Mouse (Mus musculus) forebrain, embryonic 11.5 days (tissue): ENCODE measurements around the gene Map7d2. TPM values are rescaled to one million over a fixed set of nuclear protein-coding genes. Genes with fewer than 3 reads are reported as not detected.

Source experiments
- ATAC-seq: fragments of 200-750 bp; cut with Nextera tagmentation; replicated peaks from 2 replicates; pipeline ENCODE4 v1.8.0; 2017; ENCODE audit warnings: moderate TSS enrichment; ENCODE audit not compliant: low FRiP score
- DNase-seq: peaks from one replicate; pipeline ENCODE4 v3.0.0-alpha.2; 2017; ENCODE audit warnings: low spot score
- H3K27ac ChIP-seq: fragments of 300-500 bp; sonication (generic); 2 replicates; pipeline ENCODE4 v1.5.1; 2014; ENCODE audit warnings: low read depth, low read length
- H3K27me3 ChIP-seq: fragments of 300-500 bp; sonication (generic); 2 replicates; pipeline ENCODE4 v1.6.1; 2014; ENCODE audit warnings: mild to moderate bottlenecking, low read length, mixed read lengths; ENCODE audit not compliant: control insufficient read depth, insufficient read depth
- H3K36me3 ChIP-seq: fragments of 300-500 bp; sonication (generic); 2 replicates; pipeline ENCODE4 v1.6.1; 2014; ENCODE audit warnings: mild to moderate bottlenecking, low read length, moderate library complexity, mixed read lengths; ENCODE audit not compliant: control insufficient read depth, insufficient read depth
- H3K4me1 ChIP-seq: fragments of 300-500 bp; sonication (generic); replicated peaks from 2 replicates; pipeline ENCODE4 v1.6.1; 2014; ENCODE audit warnings: low read length, mixed read lengths; ENCODE audit not compliant: control insufficient read depth, insufficient read depth
- H3K4me2 ChIP-seq: fragments of 300-500 bp; sonication (generic); 2 replicates; pipeline ENCODE4 v1.6.1; 2014; ENCODE audit warnings: low read depth, mild to moderate bottlenecking, low read length, moderate library complexity, mixed read lengths; ENCODE audit not compliant: severe bottlenecking
- H3K4me3 ChIP-seq: fragments of 300-500 bp; sonication (generic); 2 replicates; pipeline ENCODE4 v1.5.1; 2014; ENCODE audit warnings: low read depth, low read length
- H3K9ac ChIP-seq: fragments of 300-500 bp; sonication (generic); 2 replicates; pipeline ENCODE4 v1.6.1; 2014; ENCODE audit warnings: low read length
- H3K9me3 ChIP-seq: fragments of 300-500 bp; sonication (generic); 2 replicates; pipeline ENCODE4 v1.6.1; 2016; ENCODE audit warnings: low read length, mixed read lengths; ENCODE audit not compliant: control insufficient read depth
- WGBS: fragments of 180-500 bp; shearing (Covaris S2); extraction: QIAGEN DNeasy Blood & Tissue Kit; methylation state at CpG from one replicate; pipeline ENCODE4 v1.1.7; 2014; 5-methylcytosine and 5-hydroxymethylcytosine counted together
- polyA plus RNA-seq: library from polyadenylated mRNA; unstranded; fragments of >200 nt; fragmentation: Nextera tagmentation; extraction: Ambion mirVana; gene quantifications from 2 replicates; pipeline ENCODE4 v1.2.1, GENCODE M21; 2014

The Map7d2 gene
- polyA plus RNA-seq, result 10.8 and 17.6 TPM in 2 replicates

- H3K4me1 ChIP-seq, result no peaks in the 10 kb centered on the region
- no peaks in the 10 kb centered on the region for H3K27me3 ChIP-seq
- H3K36me3 ChIP-seq, result no peaks in the 10 kb centered on the region
- peak within 1 kb of the TSS; percentile 53 for H3K4me3 ChIP-seq
- H3K27ac ChIP-seq, result no peak within 1 kb of the TSS
- peak within 1 kb of the TSS; percentile 50 for H3K9ac ChIP-seq
- peak; percentile 72 for DNase-seq
- no peaks in the 10 kb centered on the region for H3K9me3 ChIP-seq
- ATAC-seq, result peak; percentile 92
- WGBS, result 31% methylated on average over 51 of the region's 83 CpGs
- peak within 1 kb of the TSS; percentile 73 for H3K4me2 ChIP-seq
Observed at GRCm38 (mm10) chrX:159414130-159414828, at the start of gene Map7d2. Gene Map7d2 (plus strand): TSS chrX:159414572.

DNA sequence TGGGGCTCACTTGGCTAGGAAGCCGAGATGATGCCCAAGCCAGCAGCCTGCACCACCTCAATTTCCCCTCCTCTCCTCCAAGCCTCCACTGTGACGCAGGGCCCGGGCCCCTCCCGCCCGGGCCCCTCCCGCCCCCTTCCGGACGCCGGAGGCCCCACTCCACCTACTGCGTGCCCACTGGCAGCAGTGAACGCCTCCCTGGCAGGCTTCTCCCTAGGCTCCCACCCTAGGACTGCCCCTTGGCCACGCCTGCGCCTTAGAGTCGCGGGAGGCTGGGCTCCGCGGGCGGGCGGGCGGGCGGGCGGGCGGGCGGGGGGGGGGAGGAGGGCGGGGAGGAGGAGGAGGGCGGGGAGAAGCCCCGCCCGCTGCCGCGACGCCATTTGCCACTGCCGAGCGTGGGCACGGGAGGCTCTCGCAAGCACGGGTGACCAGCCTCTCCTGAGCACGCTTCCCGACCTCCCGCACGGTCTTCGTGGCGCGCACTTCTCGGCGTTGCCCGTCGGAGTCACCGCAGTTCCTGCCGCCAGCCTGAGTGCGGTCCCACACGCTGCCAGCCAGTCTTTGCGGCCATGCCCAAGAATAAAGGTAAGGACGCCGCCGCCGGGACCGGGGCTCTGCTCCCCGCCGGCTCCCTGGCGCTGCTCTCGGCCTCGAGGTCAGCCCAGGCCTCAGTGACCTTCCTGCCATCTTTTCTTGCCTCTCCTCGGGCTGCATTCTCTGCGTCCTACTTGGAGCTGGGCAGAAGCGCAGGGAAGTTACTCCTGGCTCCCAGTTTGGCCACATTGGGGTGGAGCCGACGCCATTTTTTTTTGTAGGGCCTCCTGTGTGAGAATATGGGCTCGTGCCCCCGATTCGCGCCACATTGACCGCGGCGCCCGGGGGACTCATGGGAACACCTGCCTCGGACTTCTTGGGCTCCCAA is 42.3 kb upstream of the Map7d2 start, which contains the start of gene Eif1ax:
Eif1ax (plus strand) TSS at position 348 of the 922 bp plus-strand sequence.
- H3K9me3 ChIP-seq, result no peaks in the 10 kb centered on the region
- H3K4me2 ChIP-seq, result peak within 1 kb of the TSS; percentile 49
- 0 out of 2 replicates have a peak within 1 kb of the TSS, but pooled peaks have one; percentile 18 for H3K27ac ChIP-seq
- no peaks in the 10 kb centered on the region for H3K27me3 ChIP-seq
- H3K4me3 ChIP-seq, result peak within 1 kb of the TSS; percentile 60
- no peaks in the 10 kb centered on the region for H3K36me3 ChIP-seq
- no peaks in the 10 kb centered on the region for H3K4me1 ChIP-seq
- ATAC-seq (peak; percentile 100), DNase-seq (peak; percentile 85)
- peak within 1 kb of the TSS; percentile 74 for H3K9ac ChIP-seq
- WGBS, result 22% methylated on average over 47 of the region's 76 CpGs

- no peaks in the 10 kb centered on the region for H3K4me1 ChIP-seq
- WGBS, result 26% methylated on average over 9 of the region's 9 CpGs
- H3K9me3 ChIP-seq, result no peaks in the 10 kb centered on the region
- DNase-seq (no peak), ATAC-seq (no peak)
- H3K9ac ChIP-seq, result peak overlapping the region; percentile 74
- no peaks in the 10 kb centered on the region; the same call in 1 of the 2 replicates for H3K36me3 ChIP-seq
- H3K27me3 ChIP-seq, result no peaks in the 10 kb centered on the region
- H3K4me2 ChIP-seq, result peak overlapping the region; percentile 49
- H3K27ac ChIP-seq, result 0 out of 2 replicates have a peak overlapping the region, but pooled peaks have one; percentile 18
- H3K4me3 ChIP-seq, result peak overlapping the region; percentile 60
Observed at GRCm38 (mm10) chrX:159372753-159373144, 41.6 kb upstream of the Map7d2 start.

- 81% methylated on average over 9 of the region's 9 CpGs for WGBS
- Histone ChIP-seq H3K4me2 (no peak overlapping the region), H3K4me1 (no peaks in the 10 kb centered on the region), H3K9ac (no peak overlapping the region), H3K4me3 (no peak overlapping the region), H3K27ac (no peak overlapping the region), H3K27me3 (no peaks in the 10 kb centered on the region), H3K9me3 (no peaks in the 10 kb centered on the region), H3K36me3 (no peaks in the 10 kb centered on the region; the same call in 1 of the 2 replicates)
- ATAC-seq (no peak), DNase-seq (no peak)
Observed at GRCm38 (mm10) chrX:159387105-159387504, 27.3 kb upstream of the Map7d2 start.

GRCm38 (mm10) chrX:159388953-159389352 is 25.4 kb upstream of the Map7d2 start:
- H3K9me3 ChIP-seq, result no peaks in the 10 kb centered on the region
- no peak overlapping the region for H3K4me2 ChIP-seq
- H3K4me1 ChIP-seq, result no peaks in the 10 kb centered on the region
- no peak overlapping the region for H3K27ac ChIP-seq
- H3K27me3 ChIP-seq, result no peaks in the 10 kb centered on the region
- H3K4me3 ChIP-seq, result no peak overlapping the region
- H3K36me3 ChIP-seq, result no peaks in the 10 kb centered on the region; the same call in 1 of the 2 replicates
- ATAC-seq (no peak), DNase-seq (no peak)
- no peak overlapping the region for H3K9ac ChIP-seq

GRCm38 (mm10) chrX:159390347-159390962 is 23.9 kb upstream of the Map7d2 start:
- no peak overlapping the region for H3K4me2 ChIP-seq

GRCm38 (mm10) chrX:159391239-159391638 is 23.1 kb upstream of the Map7d2 start:
- WGBS, result 83% methylated on average over 3 of the region's 3 CpGs
- Histone ChIP-seq H3K27me3 (no peaks in the 10 kb centered on the region), H3K9me3 (no peaks in the 10 kb centered on the region), H3K36me3 (no peaks in the 10 kb centered on the region), H3K27ac (no peak overlapping the region), H3K9ac (no peak overlapping the region), H3K4me3 (no peak overlapping the region), H3K4me1 (no peaks in the 10 kb centered on the region), H3K4me2 (no peak overlapping the region)
- ATAC-seq, result no peak
- DNase-seq, result no peak

More at GRCm38 (mm10) chrX:159390347-159390962, 23.9 kb upstream of the Map7d2 start:
- Histone ChIP-seq H3K4me1 (no peaks in the 10 kb centered on the region), H3K27me3 (no peaks in the 10 kb centered on the region), H3K9me3 (no peaks in the 10 kb centered on the region), H3K27ac (no peak overlapping the region), H3K9ac (no peak overlapping the region), H3K36me3 (no peaks in the 10 kb centered on the region; the same call in 1 of the 2 replicates), H3K4me3 (no peak overlapping the region)
- DNase-seq, result no peak
- ATAC-seq, result no peak
- 77% methylated on average over 6 of the region's 6 CpGs for WGBS

- WGBS, result 52% methylated on average over 4 of the region's 4 CpGs
Observed at GRCm38 (mm10) chrX:159409253-159409652, 5.1 kb upstream of the Map7d2 start.

More at GRCm38 (mm10) chrX:159409253-159409652, 5.1 kb upstream of the Map7d2 start:
- Histone ChIP-seq H3K27me3 (no peaks in the 10 kb centered on the region), H3K9ac (no peak overlapping the region), H3K4me2 (no peak overlapping the region), H3K4me1 (no peaks in the 10 kb centered on the region), H3K9me3 (no peaks in the 10 kb centered on the region), H3K36me3 (no peaks in the 10 kb centered on the region), H3K27ac (no peak overlapping the region), H3K4me3 (no peak overlapping the region)
- DNase-seq (no peak), ATAC-seq (no peak; the same call in 1 of the 2 replicates)
